Mouse (Mus musculus) testis, adult 2 months (tissue): ENCODE data around the gene Stk39.

ENCODE experiments used
- CTCF ChIP-seq: fragments of 200-500 bp; IDR thresholded peaks from 2 replicates; pipeline ENCODE4 v1.5.1; 2012; ENCODE audit warnings: low read depth, mild to moderate bottlenecking, inconsistent platforms, low read length, moderate library complexity; ENCODE audit not compliant: control insufficient read depth, insufficient read depth, insufficient replicate concordance
- POLR2A ChIP-seq: fragments of 200-500 bp; IDR thresholded peaks from 2 replicates; pipeline ENCODE4 v1.6.1; 2012; ENCODE audit warnings: low read depth, mild to moderate bottlenecking, inconsistent platforms, low read length, moderate library complexity; ENCODE audit not compliant: control insufficient read depth

DNA sequence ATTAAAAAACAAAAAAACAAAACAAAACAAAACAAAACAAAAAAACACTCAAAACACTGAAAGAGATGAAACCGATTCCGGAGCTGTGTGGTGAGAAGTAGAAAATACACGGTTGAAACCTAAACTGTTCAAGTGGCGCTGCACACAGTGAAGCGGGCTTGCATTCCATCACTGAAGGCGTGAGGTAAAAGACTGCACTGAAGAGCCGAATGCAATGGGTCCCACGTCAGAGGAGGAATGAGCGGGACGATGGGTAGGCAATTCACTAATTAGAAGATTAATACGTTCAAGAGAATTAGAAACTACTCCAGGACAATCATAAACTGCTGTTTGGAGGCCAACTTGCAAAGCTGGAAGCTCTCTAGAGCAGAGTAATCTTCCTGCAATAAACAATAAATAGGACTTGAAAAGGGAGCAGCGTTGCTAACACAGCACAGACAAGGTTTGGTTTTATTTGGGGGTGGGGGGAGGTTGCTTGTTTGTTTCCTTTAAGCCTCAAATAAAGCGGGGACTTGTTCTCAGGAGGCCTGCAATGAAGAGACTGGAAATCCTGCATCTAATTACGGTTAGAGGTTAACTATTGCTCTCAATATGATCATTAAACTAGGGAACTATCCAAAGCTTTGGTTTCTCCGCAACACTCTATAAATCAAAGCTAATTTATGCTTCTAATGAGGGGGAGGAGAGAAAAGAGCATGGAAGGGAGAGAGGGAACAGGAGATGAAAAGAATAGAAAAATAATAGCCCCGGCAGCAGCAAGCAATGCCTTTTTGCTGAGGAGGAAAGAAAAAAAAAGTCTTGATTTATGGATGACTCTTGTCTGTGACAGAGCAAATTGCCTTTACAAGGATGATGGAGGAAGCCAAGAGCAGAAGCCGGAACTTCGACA lies 67.5 kb downstream of the Stk39 start:
- TF ChIP-seq POLR2A (no peak), CTCF (no peak)
